Mouse (Mus musculus): Measurements from ENCODE around the gene Celf6. TPM values are rescaled to one million over a fixed set of nuclear protein-coding genes. Genes with fewer than 3 reads are reported as not detected.
A peak's percentile ranks its signal among the peaks of the same experiment; 100 is the strongest.

Celf6 gene
- total RNA-seq, 4 experiments from 2014 or later: 22.3 to 29.6 (median 26.5) TPM

DNA sequence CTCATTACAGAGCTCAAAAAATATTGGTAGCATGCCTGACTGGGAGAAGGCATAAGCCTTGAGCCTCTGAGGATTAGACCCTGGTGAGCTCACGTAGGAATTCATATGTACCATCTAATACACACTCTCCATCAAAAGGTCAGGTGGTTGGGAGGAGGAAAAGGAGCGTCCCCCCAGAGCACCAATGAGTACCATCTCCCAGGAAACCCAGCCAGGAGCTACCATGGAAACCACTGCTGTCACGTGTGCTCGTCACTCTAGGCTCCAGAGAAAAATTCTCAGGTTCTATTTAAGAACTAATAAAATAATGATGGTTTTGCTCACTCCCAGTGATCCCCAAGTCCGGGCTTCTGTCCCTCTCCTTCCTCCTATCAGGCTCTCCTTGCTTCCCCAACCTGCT lies 10.5 kb downstream of the Celf6 start:
- DNase-seq (ENCODE audit: low spot score in 2 of 2): peak in 1 of 2 experiments; percentile 41

- peak in 1 of 2 experiments; percentile 92 for DNase-seq (ENCODE audit: low spot score in 2 of 2)
Observed at GRCm38 (mm10) chr9:59588710-59589671, 11.3 kb downstream of the Celf6 start.

GRCm38 (mm10) chr9:59589703-59590439 lies 12.2 kb downstream of the Celf6 start:
- peak in 1 of 2 experiments; percentile 80 for DNase-seq (ENCODE audit: low spot score in 2 of 2)

- no peak for DNase-seq (ENCODE audit: low spot score in 2 of 2)
Observed at GRCm38 (mm10) chr9:59601661-59602060, 23.9 kb downstream of the Celf6 start.

DNA sequence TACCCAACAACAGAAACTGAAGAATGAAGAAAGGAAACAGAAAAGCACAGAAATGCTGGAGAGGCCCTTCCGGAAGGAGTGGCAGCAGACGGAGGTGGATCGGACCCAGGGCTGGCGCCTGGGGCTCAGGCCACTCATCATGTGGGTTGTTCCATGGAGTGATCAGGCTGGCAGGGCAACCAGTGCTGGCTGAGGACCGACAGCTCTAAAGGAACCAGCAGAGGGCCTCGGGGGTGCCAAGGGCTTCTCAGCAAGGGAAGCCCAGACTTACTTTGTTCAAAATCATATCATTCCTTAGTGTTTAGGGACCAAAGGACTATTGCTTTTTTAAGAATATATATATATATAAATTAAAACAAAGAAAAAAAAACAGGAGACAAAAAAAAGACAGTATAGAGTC lies 28.2 kb downstream of the Celf6 start:
- no peak for DNase-seq (ENCODE audit: low spot score in 2 of 2)

DNA sequence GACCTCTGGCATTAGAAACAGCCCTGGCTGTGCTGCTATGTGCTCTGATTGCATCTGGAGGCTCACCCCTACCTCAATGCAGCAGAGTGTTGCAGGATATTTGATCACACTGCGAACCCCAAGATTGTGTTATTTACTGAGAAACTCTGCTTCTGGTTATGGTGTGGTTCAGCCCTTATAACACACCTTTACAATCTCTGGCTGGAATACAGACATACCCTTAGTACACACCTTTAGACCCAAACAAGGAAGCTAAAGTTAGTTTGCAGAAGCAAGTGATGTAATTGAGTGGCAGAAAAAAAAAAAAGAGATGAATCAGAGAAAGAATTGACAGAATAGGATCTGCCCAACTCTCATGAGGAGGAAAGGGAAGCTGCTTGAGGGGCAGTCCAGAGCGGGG lies 33.2 kb downstream of the Celf6 start:
- no peak for DNase-seq (ENCODE audit: low spot score in 2 of 2)

DNA sequence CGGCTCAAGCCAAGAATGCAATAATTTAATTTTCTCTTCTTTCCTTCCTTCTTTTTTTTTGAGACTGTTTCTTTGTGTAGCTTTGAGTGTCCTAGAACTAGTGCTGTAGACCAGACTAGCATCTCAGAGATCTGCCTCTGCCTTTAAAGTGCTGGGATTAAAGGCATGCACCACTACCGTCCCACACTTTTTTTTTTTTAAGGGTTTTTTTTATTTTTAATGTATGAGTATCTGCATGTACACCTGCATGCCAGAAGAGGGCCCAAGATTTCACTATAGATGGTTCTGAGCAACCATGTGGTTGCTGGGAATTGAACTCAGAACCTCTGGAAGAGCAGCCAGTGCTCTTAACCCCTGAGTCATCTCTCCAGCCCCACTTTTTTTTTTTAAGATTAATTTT lies 38.1 kb downstream of the Celf6 start:
- DNase-seq (ENCODE audit: low spot score in 2 of 2): no peak

- DNase-seq (ENCODE audit: low spot score in 2 of 2): peak; percentile 99
Observed at GRCm38 (mm10) chr9:59616622-59617306, 39.0 kb downstream of the Celf6 start, which contains the start of gene Parp6. Gene Parp6, plus strand, starts transcription at chr9:59617284.

DNA sequence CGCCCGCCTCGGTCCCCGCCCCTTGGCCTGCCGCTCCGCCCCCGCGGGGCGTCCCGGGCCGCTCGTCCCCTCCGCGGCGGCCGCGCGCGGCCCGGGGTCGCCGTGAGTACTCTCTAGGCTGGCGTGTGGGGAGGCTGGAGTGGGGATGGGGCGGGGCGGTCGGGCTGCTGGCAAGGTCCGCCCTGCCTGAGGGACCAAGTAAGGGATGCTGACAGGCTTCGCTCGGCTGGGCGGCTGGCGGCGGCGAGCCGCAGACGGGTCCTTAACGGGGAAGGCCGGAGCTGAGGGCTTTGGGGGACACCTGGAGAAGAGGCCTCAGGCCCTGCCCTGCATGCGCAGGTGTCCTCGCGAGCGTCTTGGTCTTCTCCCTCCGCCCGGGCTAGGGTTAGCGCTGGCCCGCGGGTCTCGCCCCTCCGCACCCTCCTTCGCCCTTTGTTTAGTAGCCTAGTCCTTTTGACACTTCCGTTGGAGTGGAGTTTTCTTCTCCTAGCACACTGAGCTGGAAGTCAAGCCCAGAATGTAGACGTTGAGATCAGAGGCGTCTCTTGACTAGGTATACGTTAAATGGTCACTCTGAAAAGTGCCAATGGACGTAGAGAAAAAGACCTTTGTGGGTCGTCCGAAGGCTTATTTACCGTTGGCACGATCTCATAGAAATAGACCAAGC lies 39.7 kb downstream of the Celf6 start:
- DNase-seq (ENCODE audit: low spot score in 2 of 2): peak in 1 of 2 experiments; percentile 29

- DNase-seq (ENCODE audit: low spot score in 2 of 2): no peak
Observed at GRCm38 (mm10) chr9:59638372-59638771, 60.7 kb downstream of the Celf6 start.

- no peak for DNase-seq (ENCODE audit: low spot score in 2 of 2)
Observed at GRCm38 (mm10) chr9:59639936-59640335, 62.2 kb downstream of the Celf6 start.

DNA sequence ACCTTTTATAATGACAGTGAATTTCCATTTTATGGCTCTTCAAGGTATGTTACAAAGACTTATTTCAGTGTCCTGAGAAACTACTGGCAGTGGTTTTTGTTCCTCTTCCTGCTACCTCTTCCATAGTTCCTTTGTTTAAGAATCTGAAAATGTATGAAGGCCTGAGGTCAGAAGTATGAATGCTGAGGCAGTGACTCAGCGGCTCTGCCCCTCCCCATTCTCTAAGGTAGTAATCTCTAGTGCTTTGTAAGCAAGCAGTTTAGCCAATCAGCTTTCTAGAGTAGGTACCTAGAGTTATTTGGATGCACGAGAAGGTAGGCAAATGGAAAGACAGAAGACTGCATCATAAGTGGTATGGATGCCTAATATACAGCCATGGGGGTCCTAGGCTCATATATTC lies 63.6 kb downstream of the Celf6 start:
- DNase-seq (ENCODE audit: low spot score in 2 of 2): no peak

- no peak for DNase-seq (ENCODE audit: low spot score in 2 of 2)
Observed at GRCm38 (mm10) chr9:59649911-59650310, 72.2 kb downstream of the Celf6 start.

- DNase-seq (ENCODE audit: low spot score in 2 of 2): no peak
Observed at GRCm38 (mm10) chr9:59653371-59653770, 75.7 kb downstream of the Celf6 start.

DNA sequence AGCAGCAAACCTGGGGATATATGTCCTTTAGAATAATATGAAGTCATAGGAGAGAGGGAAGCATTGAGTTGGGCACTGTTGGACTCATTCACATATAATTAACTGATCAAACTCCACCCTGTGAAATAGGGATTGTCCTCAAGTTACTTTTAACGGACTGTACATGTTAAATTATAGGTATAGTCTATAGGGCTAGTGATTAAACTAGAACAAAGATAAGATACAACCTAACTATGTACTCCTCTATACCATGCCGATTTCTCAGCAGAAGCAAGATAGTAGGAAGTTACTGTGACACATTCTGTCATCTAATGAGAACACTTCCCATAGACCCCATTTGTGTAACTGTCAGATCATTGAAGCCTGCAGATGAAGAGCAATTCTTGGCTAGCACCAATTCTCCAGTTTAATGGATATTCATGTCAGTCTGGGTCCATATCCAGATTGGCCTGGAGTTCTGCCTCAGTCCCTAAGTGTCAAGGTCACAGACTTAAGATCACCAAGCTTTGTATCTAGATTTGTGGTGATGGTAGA lies 76.8 kb downstream of the Celf6 start:
- DNase-seq (ENCODE audit: low spot score in 2 of 2): no peak

DNA sequence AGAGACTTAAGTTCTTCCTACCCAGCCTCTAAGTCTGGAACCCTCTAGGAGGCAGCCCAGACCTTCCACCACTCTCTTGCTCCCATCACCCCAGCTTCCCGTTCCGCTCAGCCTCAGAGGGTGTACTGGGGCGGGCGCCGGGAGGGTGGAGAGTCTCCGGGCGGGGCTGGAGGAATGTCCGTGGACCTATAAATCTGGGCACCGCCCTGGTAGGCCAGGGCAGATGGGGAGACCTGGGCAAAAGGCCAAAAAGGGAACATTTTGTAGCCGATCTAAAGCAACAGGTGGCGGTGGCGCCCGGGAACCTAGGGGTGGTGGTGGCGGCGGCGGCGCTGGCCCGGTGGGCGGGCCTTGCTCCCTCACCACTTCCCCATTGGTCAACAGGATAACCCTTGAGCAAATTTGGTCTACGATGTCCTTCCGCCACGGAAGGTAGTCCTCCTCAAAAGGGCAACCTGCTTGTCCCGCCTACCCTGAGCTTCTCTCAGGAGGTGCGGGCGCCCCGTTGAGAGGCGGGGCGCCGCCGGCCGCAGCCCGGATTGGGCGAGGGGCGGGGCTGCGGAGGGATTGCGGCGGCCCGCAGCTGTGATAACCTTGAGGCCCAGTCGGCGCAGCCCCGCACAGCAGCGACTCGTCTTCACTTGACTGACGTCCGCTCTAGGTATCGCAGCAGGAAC lies 78.4 kb downstream of the Celf6 start, which contains the start of gene Pkm:
Gene Pkm, plus strand, starts transcription at position 411 of the 677 bp plus-strand sequence.
- DNase-seq (ENCODE audit: low spot score in 2 of 2): peak; percentile 90 to 97
